Mouse (Mus musculus) erythroblast, embryonic 14.5 days (primary cell): ENCODE measurements around the gene Rrn3. TPM values are rescaled to one million over a fixed set of nuclear protein-coding genes. Genes with fewer than 3 reads are reported as not detected.

ENCODE experiments used
- H3K27me3 ChIP-seq: 2 replicates; pipeline ENCODE4 v1.6.1; 2012; ENCODE audit warnings: inconsistent platforms; ENCODE audit not compliant: control insufficient read depth
- H3K36me3 ChIP-seq: 2 replicates; pipeline ENCODE4 v1.6.1; 2012; ENCODE audit warnings: mild to moderate bottlenecking, inconsistent platforms; ENCODE audit not compliant: control insufficient read depth
- H3K4me1 ChIP-seq: 2 replicates; pipeline ENCODE4 v1.6.1; 2012; ENCODE audit warnings: inconsistent platforms; ENCODE audit not compliant: control insufficient read depth
- H3K4me3 ChIP-seq: replicated peaks from 2 replicates; pipeline ENCODE3; 2012; ENCODE audit warnings: moderate library complexity, mild to moderate bottlenecking, inconsistent platforms
- H3K9me3 ChIP-seq: 2 replicates; pipeline ENCODE4 v1.6.1; 2012; ENCODE audit warnings: low read length, inconsistent platforms, mixed read lengths; ENCODE audit not compliant: control insufficient read depth
- GATA1 ChIP-seq: IDR thresholded peaks from 2 replicates; pipeline ENCODE4 v1.6.1; 2012; ENCODE audit warnings: low read length, inconsistent platforms, mixed read lengths
- TAL1 ChIP-seq: IDR thresholded peaks from 3 replicates; pipeline ENCODE4 v1.6.1; 2012; ENCODE audit warnings: low read length, inconsistent platforms, mixed read lengths
- polyA plus RNA-seq: library from polyadenylated mRNA; stranded (reverse); fragments of >175 nt; gene quantifications from 2 replicates; pipeline ENCODE4 v1.2.3, GENCODE M21; 2012

The Rrn3 gene
- polyA plus RNA-seq, 1 experiment = 0.38 TPM

- H3K9me3 ChIP-seq = no peaks in the 10 kb centered on the region
- H3K36me3 ChIP-seq = peaks cover 76% of the 10 kb centered on the region
- no peak for TF ChIP-seq GATA1
- TF ChIP-seq TAL1 = no peak
- no peaks in the 10 kb centered on the region for H3K27me3 ChIP-seq
- H3K4me1 ChIP-seq = no peaks in the 10 kb centered on the region; the same call in 1 of the 2 replicates
- H3K4me3 ChIP-seq = no peak overlapping the region
These were observed 59.5 kb downstream of the Rrn3 start for GRCm38 (mm10) chr16:13840056-13840455.

DNA sequence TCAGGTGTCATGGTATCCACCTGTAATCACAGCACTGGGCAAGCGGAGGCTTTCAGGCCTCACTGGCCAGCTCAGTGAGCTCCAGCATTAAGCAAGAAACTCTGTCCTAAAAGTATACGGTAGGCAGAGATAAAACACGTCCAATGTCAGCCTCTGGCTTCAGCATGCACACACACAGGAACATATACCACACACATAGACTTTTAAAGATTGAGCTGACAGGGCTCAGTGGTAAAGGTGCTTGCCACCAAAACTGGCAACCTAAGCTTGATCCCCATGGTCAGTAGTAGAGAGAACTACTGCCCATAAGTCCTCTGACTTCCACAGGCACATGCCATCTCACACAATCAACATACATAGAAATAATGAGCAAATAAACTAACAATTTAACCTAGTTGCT lies 60.4 kb downstream of the Rrn3 start:
- no peaks in the 10 kb centered on the region for H3K4me1 ChIP-seq
- H3K4me3 ChIP-seq = no peak overlapping the region
- TF ChIP-seq GATA1 = no peak
- no peak for TF ChIP-seq TAL1
- H3K36me3 ChIP-seq = peaks cover 72% of the 10 kb centered on the region
- no peaks in the 10 kb centered on the region for H3K9me3 ChIP-seq
- no peaks in the 10 kb centered on the region for H3K27me3 ChIP-seq

- no peaks in the 10 kb centered on the region for H3K4me1 ChIP-seq
- TF ChIP-seq TAL1 = no peak
- no peak for TF ChIP-seq GATA1
- H3K9me3 ChIP-seq = no peaks in the 10 kb centered on the region
- no peak overlapping the region for H3K4me3 ChIP-seq
- no peaks in the 10 kb centered on the region for H3K27me3 ChIP-seq
- H3K36me3 ChIP-seq = peaks cover 47% of the 10 kb centered on the region
These were observed 64.5 kb downstream of the Rrn3 start for GRCm38 (mm10) chr16:13845031-13845430.

DNA sequence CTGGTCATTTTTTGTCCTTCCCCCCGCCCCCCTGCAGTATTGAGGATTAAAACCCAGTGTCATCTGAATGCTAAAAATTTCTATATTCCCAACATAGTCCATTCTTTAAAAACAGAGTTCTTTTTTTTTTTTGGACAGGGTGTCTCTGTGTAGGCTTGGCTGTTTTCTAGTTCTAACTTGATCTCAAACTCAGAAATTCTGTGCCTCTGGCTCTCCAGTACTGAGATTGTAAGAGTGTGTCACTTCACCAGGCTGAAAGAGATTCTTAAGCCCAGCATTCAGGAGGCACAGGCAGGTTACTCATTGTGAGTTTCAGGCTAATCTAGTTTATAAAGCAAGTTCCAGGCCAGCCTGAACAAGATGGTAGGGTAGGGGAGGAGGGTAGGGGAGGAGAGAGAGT lies 66.2 kb downstream of the Rrn3 start:
- Histone ChIP-seq H3K4me1 (no peaks in the 10 kb centered on the region), H3K9me3 (no peaks in the 10 kb centered on the region), H3K4me3 (no peak overlapping the region), H3K27me3 (no peaks in the 10 kb centered on the region), H3K36me3 (peaks cover 34% of the 10 kb centered on the region)
- no peak for TF ChIP-seq GATA1
- no peak for TF ChIP-seq TAL1

DNA sequence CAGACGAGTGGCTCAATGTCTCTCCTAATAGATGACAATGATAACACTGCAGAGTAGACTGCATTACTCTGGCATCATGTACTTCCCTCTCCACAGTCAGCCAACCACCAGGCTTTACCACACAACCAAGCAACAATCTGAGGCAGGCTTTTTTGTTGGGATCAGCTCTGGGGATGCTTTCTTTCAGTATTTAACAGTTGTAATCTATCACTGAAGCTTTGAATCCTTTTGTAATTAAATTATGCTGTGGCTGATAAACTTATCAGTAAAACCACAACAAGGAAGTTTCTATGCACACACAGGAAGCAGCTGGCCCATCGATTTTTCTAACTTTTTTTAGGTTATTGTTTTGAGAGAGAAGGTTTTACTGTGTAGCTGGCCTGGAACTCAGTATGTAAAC lies 67.8 kb downstream of the Rrn3 start:
- no peaks in the 10 kb centered on the region for H3K4me1 ChIP-seq
- no peaks in the 10 kb centered on the region for H3K9me3 ChIP-seq
- no peak overlapping the region for H3K4me3 ChIP-seq
- TF ChIP-seq TAL1 = no peak
- TF ChIP-seq GATA1 = no peak
- no peaks in the 10 kb centered on the region for H3K27me3 ChIP-seq
- peaks cover 38% of the 10 kb centered on the region for H3K36me3 ChIP-seq

- Histone ChIP-seq H3K27me3 (no peaks in the 10 kb centered on the region), H3K4me1 (no peaks in the 10 kb centered on the region), H3K4me3 (no peak overlapping the region), H3K36me3 (peaks cover 29% of the 10 kb centered on the region), H3K9me3 (no peaks in the 10 kb centered on the region)
- TF ChIP-seq TAL1 (no peak), GATA1 (no peak)
These were observed 70.9 kb downstream of the Rrn3 start for GRCm38 (mm10) chr16:13851446-13851845.

DNA sequence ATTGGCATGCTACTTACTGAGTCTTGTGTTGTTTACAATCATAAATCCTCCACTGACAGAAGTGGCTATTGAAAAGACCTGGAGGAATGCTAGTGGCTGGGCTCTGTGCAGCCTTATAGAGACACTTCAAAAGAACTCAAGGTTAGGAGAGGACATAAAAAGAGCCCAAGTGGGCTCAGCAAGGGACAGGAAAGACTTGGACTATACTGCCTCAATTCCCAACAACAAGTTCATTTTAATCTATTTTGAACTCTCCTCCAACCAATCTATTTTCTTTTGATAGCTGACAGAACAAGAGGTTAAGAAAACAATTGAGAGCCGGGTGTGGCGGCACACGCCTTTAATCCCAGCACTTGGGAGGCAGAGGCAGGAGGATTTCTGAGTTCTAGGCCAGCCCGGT lies 73.4 kb downstream of the Rrn3 start:
- no peaks in the 10 kb centered on the region for H3K9me3 ChIP-seq
- no peaks in the 10 kb centered on the region for H3K4me1 ChIP-seq
- no peak for TF ChIP-seq TAL1
- no peak for TF ChIP-seq GATA1
- H3K36me3 ChIP-seq = peaks cover 36% of the 10 kb centered on the region
- H3K27me3 ChIP-seq = no peaks in the 10 kb centered on the region
- no peak overlapping the region for H3K4me3 ChIP-seq

Other genes with a start within 250 kb of the Rrn3 start
- 0.51 TPM in 2 replicates for gene Parn, start 112.5 kb upstream of the Rrn3 start, polyA plus RNA-seq
- gene Bfar, start 108.8 kb upstream of the Rrn3 start, polyA plus RNA-seq = 0.08 and 0.15 TPM in 2 replicates
- 0.06 and 0.11 TPM in 2 replicates for gene 3110001I22Rik, start 108.8 kb upstream of the Rrn3 start, polyA plus RNA-seq
- not detected in 2 replicates for gene Pla2g10, start 49.7 kb upstream of the Rrn3 start, polyA plus RNA-seq
- gene Ntan1, start 38.1 kb downstream of the Rrn3 start, polyA plus RNA-seq = 0.17 and 0.43 TPM in 2 replicates
- 0.52 and 0.77 TPM in 2 replicates for gene Pdxdc1, start 122.4 kb downstream of the Rrn3 start, polyA plus RNA-seq
- not detected in 2 replicates for gene Mpv17l, start 122.5 kb downstream of the Rrn3 start, polyA plus RNA-seq
- not detected in 2 replicates for gene 2900011O08Rik, start 205.9 kb downstream of the Rrn3 start, polyA plus RNA-seq
- gene Ifitm7, start 206.2 kb downstream of the Rrn3 start, polyA plus RNA-seq = not detected in 2 replicates